Mouse (Mus musculus) midbrain, postnatal 0 days (tissue): ENCODE results near the gene Fshb. TPM values are rescaled to one million over a fixed set of nuclear protein-coding genes. Genes with fewer than 3 reads are reported as not detected.

Experiments
- ATAC-seq: fragments of 200-750 bp; cut with Nextera tagmentation; 2 replicates; pipeline ENCODE4 v1.8.0; 2017; ENCODE audit warnings: moderate number of reproducible peaks, mild to moderate bottlenecking, moderate TSS enrichment, moderate library complexity; ENCODE audit not compliant: low FRiP score
- DNase-seq: peaks from one replicate; pipeline ENCODE4 v3.0.0-alpha.2; 2015; ENCODE audit warnings: low spot score
- H3K27ac ChIP-seq: fragments of 300-500 bp; sonication (generic); 2 replicates; pipeline ENCODE4 v1.5.1; 2014; ENCODE audit warnings: low read depth, mild to moderate bottlenecking, low read length, mixed read lengths
- H3K27me3 ChIP-seq: fragments of 300-500 bp; sonication (generic); 2 replicates; pipeline ENCODE4 v1.6.1; 2014; ENCODE audit warnings: low read length, control low read depth, mixed read lengths; ENCODE audit not compliant: insufficient read depth
- H3K36me3 ChIP-seq: fragments of 300-500 bp; sonication (generic); 2 replicates; pipeline ENCODE4 v1.6.1; 2014; ENCODE audit warnings: low read length, control low read depth, mixed read lengths; ENCODE audit not compliant: insufficient read depth
- H3K4me1 ChIP-seq: fragments of 300-500 bp; sonication (generic); 2 replicates; pipeline ENCODE4 v1.6.1; 2014; ENCODE audit warnings: mild to moderate bottlenecking, control low read depth, antibody characterized with exemption, low read length, mixed read lengths; ENCODE audit not compliant: insufficient read depth
- H3K4me2 ChIP-seq: fragments of 300-500 bp; sonication (generic); 2 replicates; pipeline ENCODE4 v1.6.1; 2014; ENCODE audit warnings: low read depth, mild to moderate bottlenecking, low read length, mixed read lengths; ENCODE audit not compliant: poor library complexity, severe bottlenecking
- H3K4me3 ChIP-seq: fragments of 300-500 bp; sonication (generic); 2 replicates; pipeline ENCODE4 v1.5.1; 2014; ENCODE audit warnings: low read depth, mild to moderate bottlenecking, low read length, moderate library complexity
- H3K9ac ChIP-seq: fragments of 300-500 bp; sonication (generic); replicated peaks from 2 replicates; pipeline ENCODE4 v1.6.1; 2014; ENCODE audit warnings: mild to moderate bottlenecking, low read length, moderate library complexity, mixed read lengths; ENCODE audit not compliant: poor library complexity, severe bottlenecking
- H3K9me3 ChIP-seq: fragments of 300-500 bp; sonication (generic); 2 replicates; pipeline ENCODE4 v1.6.1; 2016; ENCODE audit warnings: low read length, control low read depth
- CTCF ChIP-seq: IDR thresholded peaks from 2 replicates; pipeline ENCODE4 v1.5.1; 2016; ENCODE audit warnings: antibody characterized with exemption, mild to moderate bottlenecking
- WGBS: fragments of 180-500 bp; shearing (Covaris S2); extraction: QIAGEN DNeasy Blood & Tissue Kit; methylation state at CpG from one replicate; pipeline ENCODE4 v1.1.7; 2014; 5-methylcytosine and 5-hydroxymethylcytosine counted together
- polyA plus RNA-seq: library from polyadenylated mRNA; unstranded; fragments of >200 nt; fragmentation: Nextera tagmentation; extraction: Ambion mirVana; gene quantifications from 2 replicates; pipeline ENCODE4 v1.2.1, GENCODE M21; 2015
- total RNA-seq: library from RNA; depleted of rRNA; stranded (reverse); fragments of >200 nt; gene quantifications from 2 replicates; pipeline ENCODE4 v1.2.3, GENCODE M21; 2014

The Fshb gene
- total and polyA plus RNA-seq, 2 experiments from 2014 or later = not detected

DNA sequence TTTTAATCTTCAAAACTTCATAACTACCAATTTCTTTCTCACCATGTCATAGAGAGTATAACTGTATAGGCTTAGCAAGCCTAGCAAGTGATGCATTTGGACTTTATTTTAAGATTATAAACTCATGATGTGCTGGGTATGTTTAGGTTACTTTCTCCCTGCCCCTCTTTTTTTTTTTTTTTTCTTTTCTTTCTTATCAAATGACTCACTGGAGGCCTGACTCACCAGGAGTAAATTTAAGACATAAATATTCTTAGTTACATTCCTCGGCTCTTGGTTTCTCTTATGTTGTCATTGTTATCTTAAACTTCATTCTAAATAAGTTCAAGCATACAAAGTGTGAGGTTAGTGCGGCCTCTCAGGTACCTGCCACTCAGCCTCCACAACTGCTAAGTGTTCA lies 23.5 kb downstream of the Fshb start:
- no peak overlapping the region for H3K9ac ChIP-seq
- no peaks in the 10 kb centered on the region for H3K27me3 ChIP-seq
- no peak overlapping the region for H3K27ac ChIP-seq
- no peak overlapping the region for H3K4me2 ChIP-seq
- WGBS = 89% methylated on average over 2 of the region's 2 CpGs
- H3K9me3 ChIP-seq = no peaks in the 10 kb centered on the region
- DNase-seq (no peak), ATAC-seq (no peak)
- H3K4me1 ChIP-seq = no peaks in the 10 kb centered on the region
- H3K4me3 ChIP-seq = no peak overlapping the region
- TF ChIP-seq CTCF = no peak
- no peaks in the 10 kb centered on the region for H3K36me3 ChIP-seq

DNA sequence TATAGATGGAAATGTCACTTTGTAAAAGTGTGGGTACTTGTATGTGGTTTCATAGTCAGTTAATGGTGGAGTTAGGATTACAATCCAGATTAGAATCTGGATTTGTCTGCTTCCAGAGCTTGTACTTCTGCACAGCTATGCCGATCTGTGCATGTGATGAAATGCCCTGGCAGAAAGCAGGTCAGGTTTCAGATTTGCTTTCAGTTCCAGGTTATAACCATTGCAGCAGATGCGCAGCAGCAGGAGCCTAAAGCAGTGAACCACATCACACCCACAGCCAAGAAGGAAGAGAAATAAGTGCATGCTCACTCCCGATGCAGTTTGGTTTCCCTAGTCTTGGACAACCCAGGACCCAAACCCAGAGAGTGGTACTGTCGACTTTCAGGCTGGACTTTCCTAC lies 34.8 kb downstream of the Fshb start:
- H3K27me3 ChIP-seq = no peaks in the 10 kb centered on the region
- no peak overlapping the region for H3K27ac ChIP-seq
- H3K4me3 ChIP-seq = no peak overlapping the region
- no peaks in the 10 kb centered on the region for H3K36me3 ChIP-seq
- H3K9ac ChIP-seq = no peak overlapping the region
- 81% methylated on average over 4 of the region's 4 CpGs for WGBS
- no peak for ATAC-seq
- no peaks in the 10 kb centered on the region for H3K4me1 ChIP-seq
- no peaks in the 10 kb centered on the region for H3K9me3 ChIP-seq
- no peak for TF ChIP-seq CTCF
- no peak for DNase-seq
- no peak overlapping the region for H3K4me2 ChIP-seq

DNA sequence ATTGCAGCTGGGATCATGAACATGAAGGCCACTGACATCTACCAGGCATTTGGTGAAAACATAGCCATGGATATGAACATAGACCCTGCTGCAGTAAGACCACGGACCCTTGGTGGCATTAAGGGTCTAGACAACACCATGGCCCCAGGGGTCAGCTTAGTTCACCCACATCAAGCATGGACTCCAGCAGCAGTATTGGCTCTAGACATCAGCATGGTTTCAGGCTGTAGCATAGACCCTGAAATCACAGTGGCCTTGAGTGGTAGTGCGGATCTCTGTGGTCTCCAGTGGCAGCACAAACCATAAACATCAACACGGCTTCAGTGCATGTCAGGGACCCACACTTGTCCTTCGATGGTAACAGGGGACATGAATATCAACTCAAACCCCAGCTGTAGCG lies 36.7 kb downstream of the Fshb start:
- no peaks in the 10 kb centered on the region for H3K36me3 ChIP-seq
- no peak overlapping the region for H3K27ac ChIP-seq
- H3K4me2 ChIP-seq = no peak overlapping the region
- no peaks in the 10 kb centered on the region for H3K4me1 ChIP-seq
- DNase-seq (no peak), ATAC-seq (no peak)
- H3K27me3 ChIP-seq = no peaks in the 10 kb centered on the region
- H3K9ac ChIP-seq = no peak overlapping the region
- WGBS = 95% methylated on average over 5 of the region's 5 CpGs
- H3K4me3 ChIP-seq = no peak overlapping the region
- no peak for TF ChIP-seq CTCF
- no peaks in the 10 kb centered on the region for H3K9me3 ChIP-seq

DNA sequence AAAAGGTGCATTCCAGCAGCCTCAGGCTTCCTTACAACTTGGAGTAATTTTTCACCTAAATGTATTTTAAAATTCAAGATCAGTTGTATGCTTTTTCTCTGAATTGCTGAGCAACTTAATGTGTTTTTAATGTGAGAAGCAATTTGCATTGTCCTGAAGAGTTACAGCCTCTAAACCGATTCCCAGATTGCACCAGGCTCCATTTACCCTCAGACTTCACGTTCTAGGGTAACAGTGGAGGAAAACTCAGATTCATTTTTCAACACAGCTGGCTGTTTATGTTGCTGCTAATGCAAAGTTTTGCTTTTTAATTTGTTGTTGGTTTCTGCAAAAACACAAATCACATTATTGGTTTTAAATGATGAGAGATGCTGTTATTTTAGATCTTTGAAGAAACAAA lies 40.1 kb downstream of the Fshb start:
- Histone ChIP-seq H3K4me2 (no peak overlapping the region), H3K9ac (no peak overlapping the region), H3K27me3 (no peaks in the 10 kb centered on the region), H3K4me3 (no peak overlapping the region), H3K4me1 (no peaks in the 10 kb centered on the region), H3K36me3 (no peaks in the 10 kb centered on the region), H3K9me3 (no peaks in the 10 kb centered on the region), H3K27ac (no peak overlapping the region)
- DNase-seq = no peak
- no peak for ATAC-seq
- TF ChIP-seq CTCF = no peak
- 49% methylated on average over 2 of the region's 2 CpGs for WGBS

DNA sequence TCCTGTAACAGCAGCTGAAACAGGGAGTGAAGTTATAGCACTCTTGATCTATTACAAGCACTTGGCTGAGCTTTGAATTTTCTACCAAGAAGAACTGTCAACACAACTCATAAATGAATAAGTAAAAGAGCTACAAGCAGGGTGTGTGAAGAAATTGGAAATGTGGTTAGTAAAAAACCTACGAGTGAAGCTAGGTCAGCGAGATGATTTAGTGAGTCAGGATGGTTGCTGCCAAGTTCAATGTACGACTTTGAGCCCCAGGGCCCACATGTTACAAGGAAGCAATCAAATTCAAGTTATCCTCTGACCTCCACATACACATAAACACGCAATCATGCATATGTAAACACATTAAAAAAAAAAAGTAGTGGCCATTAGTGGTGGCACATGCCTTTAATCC lies 46.3 kb downstream of the Fshb start:
- H3K27me3 ChIP-seq = no peaks in the 10 kb centered on the region
- no peak for ATAC-seq
- H3K4me3 ChIP-seq = no peak overlapping the region
- TF ChIP-seq CTCF = no peak
- DNase-seq = no peak
- 87% methylated on average over 4 of the region's 4 CpGs for WGBS
- H3K4me2 ChIP-seq = no peak overlapping the region
- H3K27ac ChIP-seq = no peak overlapping the region
- no peaks in the 10 kb centered on the region for H3K36me3 ChIP-seq
- no peaks in the 10 kb centered on the region for H3K4me1 ChIP-seq
- no peaks in the 10 kb centered on the region for H3K9me3 ChIP-seq
- H3K9ac ChIP-seq = no peak overlapping the region

DNA sequence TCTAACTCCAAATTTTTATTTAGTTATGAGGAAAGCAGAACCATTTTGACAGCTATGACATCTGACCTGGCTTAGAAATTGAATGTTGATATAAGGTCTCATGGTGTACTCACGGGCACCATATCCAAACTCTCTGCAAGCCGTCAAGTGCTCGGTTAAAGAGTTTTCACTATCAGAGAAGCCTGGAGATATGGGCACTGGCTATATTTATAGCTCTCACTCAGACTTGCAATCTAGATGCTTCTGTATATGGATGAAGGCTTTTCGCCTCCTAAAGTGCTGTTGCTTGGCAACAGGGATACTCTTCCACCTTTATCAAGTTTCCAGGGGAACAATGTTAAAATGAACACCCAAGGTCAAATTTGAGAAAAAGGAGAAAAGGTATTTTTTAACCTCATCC lies 47.1 kb downstream of the Fshb start:
- H3K4me1 ChIP-seq = no peaks in the 10 kb centered on the region
- H3K27ac ChIP-seq = no peak overlapping the region
- H3K27me3 ChIP-seq = no peaks in the 10 kb centered on the region
- 72% methylated on average over 4 of the region's 4 CpGs for WGBS
- H3K4me3 ChIP-seq = no peak overlapping the region
- no peaks in the 10 kb centered on the region for H3K9me3 ChIP-seq
- no peak for TF ChIP-seq CTCF
- H3K4me2 ChIP-seq = no peak overlapping the region
- H3K36me3 ChIP-seq = no peaks in the 10 kb centered on the region
- no peak for DNase-seq
- H3K9ac ChIP-seq = no peak overlapping the region
- no peak for ATAC-seq

DNA sequence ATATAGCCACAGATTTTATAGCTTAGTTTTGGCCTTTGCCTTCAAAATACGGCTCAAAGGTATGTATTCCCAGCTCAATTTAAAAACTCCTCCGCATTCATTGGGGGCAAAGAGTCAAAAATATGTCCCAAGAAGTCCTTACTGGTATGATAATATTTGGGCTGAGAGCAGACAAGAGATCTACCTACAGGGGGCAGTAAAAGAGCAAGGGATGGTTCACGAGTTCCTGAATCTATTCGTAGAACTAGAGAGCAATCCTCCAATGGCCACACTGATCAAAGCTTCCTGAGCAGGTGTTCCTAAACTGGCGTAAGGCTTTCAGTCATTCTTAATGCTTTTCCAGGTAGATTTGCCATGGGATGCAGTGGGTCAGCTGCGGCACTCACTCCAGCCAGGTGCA lies 49.3 kb downstream of the Fshb start:
- peak; percentile 28; the same call in 1 of the 2 replicates for TF ChIP-seq CTCF
- no peak overlapping the region for H3K9ac ChIP-seq

More for the DNA sequence above, 49.3 kb downstream of the Fshb start:
- no peaks in the 10 kb centered on the region for H3K4me1 ChIP-seq
- H3K4me2 ChIP-seq = no peak overlapping the region
- no peak overlapping the region for H3K27ac ChIP-seq
- no peaks in the 10 kb centered on the region for H3K27me3 ChIP-seq
- WGBS = 80% methylated on average over 6 of the region's 6 CpGs
- DNase-seq = no peak
- H3K36me3 ChIP-seq = no peaks in the 10 kb centered on the region
- no peak for ATAC-seq
- H3K4me3 ChIP-seq = no peak overlapping the region
- no peaks in the 10 kb centered on the region for H3K9me3 ChIP-seq
